Mouse (Mus musculus): ENCODE measurements around the gene Kiss1r.

- TF ChIP-seq CTCF (IDR thresholded peaks at IDR 0.05; ENCODE audit: borderline replicate concordance, extremely low read depth, insufficient read depth, insufficient read length), result no peak
- no peak for TF ChIP-seq POLR2A (IDR thresholded peaks at IDR 0.05; ENCODE audit: borderline replicate concordance, extremely low read depth, insufficient read depth, insufficient read length, poor library complexity, severe bottlenecking)
Observed at GRCm38 (mm10) chr10:79937775-79938526, 21.2 kb downstream of the Kiss1r start.
